Mouse (Mus musculus) hindbrain, embryonic 12.5 days (tissue): ENCODE measurements around the gene Wdr4. TPM values are rescaled to one million over a fixed set of nuclear protein-coding genes. Genes with fewer than 3 reads are reported as not detected.

ENCODE experiments used
- ATAC-seq: fragments of 200-750 bp; cut with Nextera tagmentation; 2 replicates; pipeline ENCODE4 v1.8.0; 2017; ENCODE audit warnings: moderate TSS enrichment; ENCODE audit not compliant: low FRiP score
- H3K27ac ChIP-seq: fragments of 300-500 bp; sonication (generic); 2 replicates; pipeline ENCODE4 v1.5.1; 2016; ENCODE audit warnings: mild to moderate bottlenecking
- H3K27me3 ChIP-seq: fragments of 300-500 bp; sonication (generic); 2 replicates; pipeline ENCODE4 v1.6.1; 2016; ENCODE audit warnings: mild to moderate bottlenecking
- H3K36me3 ChIP-seq: fragments of 300-500 bp; sonication (generic); 2 replicates; pipeline ENCODE4 v1.6.1; 2016; ENCODE audit warnings: mild to moderate bottlenecking
- H3K4me1 ChIP-seq: fragments of 300-500 bp; sonication (generic); 2 replicates; pipeline ENCODE4 v1.6.1; 2016
- H3K4me2 ChIP-seq: fragments of 300-500 bp; sonication (generic); replicated peaks from 2 replicates; pipeline ENCODE4 v1.6.1; 2016; ENCODE audit warnings: mild to moderate bottlenecking
- H3K4me3 ChIP-seq: fragments of 300-500 bp; sonication (generic); 2 replicates; pipeline ENCODE4 v1.5.1; 2016; ENCODE audit warnings: mild to moderate bottlenecking
- H3K9ac ChIP-seq: fragments of 300-500 bp; sonication (generic); 2 replicates; pipeline ENCODE4 v1.6.1; 2016; ENCODE audit warnings: mild to moderate bottlenecking, moderate library complexity
- H3K9me3 ChIP-seq: fragments of 300-500 bp; sonication (generic); replicated peaks from 2 replicates; pipeline ENCODE4 v1.6.1; 2016; ENCODE audit warnings: mild to moderate bottlenecking
- WGBS: fragments of 180-500 bp; shearing (Covaris S2); methylation state at CpG from one replicate; pipeline ENCODE4 v1.1.7; 2016; 5-methylcytosine and 5-hydroxymethylcytosine counted together
- microRNA-seq: library from miRNA; unstranded; fragments of <30 nt; microRNA quantifications from one replicate; pipeline ENCODE4, GENCODE M21; 2017
- polyA plus RNA-seq: library from polyadenylated mRNA; unstranded; fragments of >200 nt; fragmentation: Nextera tagmentation; extraction: Ambion mirVana; gene quantifications from 2 replicates; pipeline ENCODE4 v1.2.1, GENCODE M21; 2016

Gene Wdr4
- polyA plus RNA-seq, 1 experiment from 2014 or later: 39.0 TPM

DNA sequence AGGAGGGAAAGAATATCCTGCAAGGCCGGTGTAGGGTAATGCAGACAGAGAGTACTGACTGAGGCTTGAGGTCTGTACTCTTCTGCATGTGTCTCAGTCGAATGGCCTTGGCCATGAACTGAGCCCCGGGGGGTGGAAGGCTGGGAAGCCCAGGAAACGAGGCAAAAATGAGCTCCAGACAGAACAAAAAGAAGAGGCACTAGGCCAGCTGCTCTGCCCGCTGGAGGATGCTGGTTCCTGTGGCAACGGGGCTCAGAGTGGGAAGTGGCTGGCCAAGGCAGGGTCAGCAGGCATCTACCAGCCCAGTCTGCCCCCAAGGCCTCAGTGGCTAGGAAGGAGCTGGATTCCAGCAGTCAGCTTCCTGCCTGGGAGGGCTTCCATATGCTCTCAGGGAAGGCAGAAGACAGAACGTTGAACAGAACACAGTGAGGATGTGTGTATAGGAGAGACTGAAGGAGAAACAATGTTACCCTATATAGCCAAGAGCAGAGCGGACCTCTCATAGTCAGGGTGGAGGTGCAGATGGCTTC is 68.5 kb downstream of the Wdr4 start:
- Histone ChIP-seq H3K4me1 (peaks cover 19% of the 10 kb centered on the region), H3K4me2 (no peak overlapping the region), H3K9me3 (no peaks in the 10 kb centered on the region), H3K36me3 (peaks cover 29% of the 10 kb centered on the region), H3K27ac (peak overlapping the region; percentile 64), H3K9ac (no peak overlapping the region), H3K27me3 (no peaks in the 10 kb centered on the region), H3K4me3 (no peak overlapping the region)
- WGBS: 41% methylated on average over 8 of the region's 8 CpGs
- no peak for ATAC-seq

DNA sequence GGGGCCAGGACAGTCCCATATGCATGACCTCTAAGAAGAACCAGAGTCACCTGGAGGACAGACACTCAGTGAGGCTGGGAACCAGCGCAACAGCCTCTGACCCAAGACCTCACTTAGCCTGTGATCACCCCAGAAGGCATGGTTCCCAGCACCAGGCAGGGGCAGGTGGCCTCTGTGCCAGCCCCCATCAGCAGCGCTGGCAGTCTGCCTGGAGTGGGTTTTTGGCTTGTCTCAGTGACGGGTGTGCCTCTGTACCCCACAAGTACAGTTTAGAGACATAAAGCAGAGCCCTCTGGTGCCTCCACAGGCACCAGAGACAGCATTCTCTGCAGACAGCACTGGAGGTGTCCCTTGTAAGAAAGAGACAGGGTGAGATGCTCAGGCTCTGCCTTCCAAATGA is 69.6 kb downstream of the Wdr4 start:
- Histone ChIP-seq H3K36me3 (peaks cover 24% of the 10 kb centered on the region), H3K4me1 (peaks cover 23% of the 10 kb centered on the region), H3K27me3 (no peaks in the 10 kb centered on the region), H3K27ac (no peak overlapping the region), H3K9ac (no peak overlapping the region), H3K4me2 (no peak overlapping the region), H3K9me3 (no peaks in the 10 kb centered on the region), H3K4me3 (no peak overlapping the region)
- 85% methylated on average over 3 of the region's 3 CpGs for WGBS
- ATAC-seq: no peak

DNA sequence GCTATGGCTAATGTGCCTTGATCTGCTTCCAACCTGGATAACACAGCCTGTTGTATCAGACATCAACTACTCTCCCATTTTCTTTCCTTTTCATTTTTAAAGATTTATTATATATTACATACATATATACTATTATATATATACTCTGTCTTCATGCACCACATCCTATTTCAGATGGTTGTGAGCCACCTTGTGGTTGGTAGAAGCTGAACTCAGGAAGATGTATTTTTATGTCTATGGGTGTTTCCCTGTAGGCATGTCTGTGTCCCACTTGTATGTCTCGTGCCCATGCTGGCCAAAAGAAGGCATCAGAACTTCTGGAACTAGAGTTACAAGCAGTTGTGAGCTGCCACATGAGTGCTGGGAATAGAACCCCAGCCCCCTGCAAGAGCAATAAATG is 71.3 kb downstream of the Wdr4 start:
- Histone ChIP-seq H3K27me3 (no peaks in the 10 kb centered on the region), H3K36me3 (peaks cover 28% of the 10 kb centered on the region), H3K4me3 (no peak overlapping the region), H3K9ac (no peak overlapping the region), H3K4me1 (peaks cover 31% of the 10 kb centered on the region), H3K4me2 (no peak overlapping the region), H3K9me3 (no peaks in the 10 kb centered on the region), H3K27ac (no peak overlapping the region)
- WGBS: 75% methylated on average over 1 of the region's 1 CpGs
- ATAC-seq: no peak

DNA sequence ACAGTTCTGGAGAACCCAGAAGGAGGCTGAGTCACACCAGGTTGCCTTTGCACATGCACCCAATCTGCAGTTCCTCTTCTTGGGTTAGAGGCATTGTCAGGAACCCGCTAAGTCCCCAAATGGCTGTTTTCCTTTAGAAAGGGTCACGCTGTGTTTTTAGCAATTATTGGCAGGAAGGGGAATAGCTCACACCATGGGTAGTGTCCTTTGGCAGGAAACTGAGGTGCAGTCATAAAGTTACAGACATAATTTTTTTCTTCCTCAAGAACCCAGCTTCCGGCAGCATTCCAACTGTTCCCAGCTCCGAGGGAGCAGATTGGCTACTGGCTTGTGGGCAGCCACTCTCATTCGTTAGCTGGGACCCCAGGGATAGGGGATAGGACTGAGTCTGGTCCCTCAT is 72.0 kb downstream of the Wdr4 start:
- Histone ChIP-seq H3K9ac (no peak overlapping the region), H3K4me2 (no peak overlapping the region), H3K27ac (no peak overlapping the region), H3K27me3 (no peaks in the 10 kb centered on the region), H3K36me3 (peaks cover 33% of the 10 kb centered on the region), H3K4me1 (peaks cover 32% of the 10 kb centered on the region), H3K4me3 (no peak overlapping the region), H3K9me3 (no peaks in the 10 kb centered on the region)
- WGBS: 83% methylated on average over 5 of the region's 5 CpGs
- ATAC-seq: no peak

DNA sequence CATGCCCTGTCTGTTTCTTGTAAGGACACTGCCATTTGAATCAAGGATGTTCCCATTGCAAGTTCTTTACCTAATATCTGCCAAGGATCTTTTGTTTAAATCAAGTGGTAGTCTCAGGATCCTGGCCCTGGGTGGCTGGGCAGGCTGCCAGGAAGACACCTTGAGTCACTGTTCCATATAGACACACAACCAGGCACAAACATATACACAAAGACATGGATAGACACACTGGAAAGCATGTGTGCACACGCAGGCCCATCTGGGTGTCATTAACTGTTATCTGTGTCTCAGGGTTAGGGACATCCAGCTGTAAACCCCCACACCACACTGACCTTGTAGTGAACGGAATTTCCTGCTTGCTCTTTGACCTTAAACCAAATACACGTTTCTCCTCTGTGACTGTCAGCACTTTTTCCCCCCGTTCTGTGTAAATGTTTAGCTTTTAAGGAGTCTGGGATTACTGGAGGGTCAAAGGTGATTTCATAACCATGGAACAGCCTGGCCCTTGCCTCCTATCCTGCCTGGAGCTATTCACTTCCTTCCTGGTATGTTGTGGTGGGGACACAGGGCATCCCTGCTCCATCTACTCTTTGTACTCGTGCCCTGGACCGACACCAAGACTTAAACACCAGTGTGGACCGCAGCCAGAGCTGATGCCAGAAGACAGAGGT is 74.6 kb downstream of the Wdr4 start:
- H3K4me3 ChIP-seq: no peak overlapping the region
- H3K36me3 ChIP-seq: peaks cover 34% of the 10 kb centered on the region
- no peak overlapping the region for H3K4me2 ChIP-seq
- no peak for ATAC-seq
- H3K9ac ChIP-seq: no peak overlapping the region
- no peak overlapping the region for H3K27ac ChIP-seq
- H3K27me3 ChIP-seq: no peaks in the 10 kb centered on the region
- WGBS: 51% methylated on average over 7 of the region's 7 CpGs
- H3K4me1 ChIP-seq: peaks cover 16% of the 10 kb centered on the region
- no peaks in the 10 kb centered on the region for H3K9me3 ChIP-seq

Small RNAs within 50 kb of the gene (microRNA-seq; reads per million reads assigned to microRNA genes)
- not detected for gene Gm24970

Other genes starting within 250 kb of the Wdr4 start
- 6.9 and 8.2 TPM in 2 replicates for gene Rsph1, start 242.6 kb downstream of the Wdr4 start, polyA plus RNA-seq
- gene Slc37a1, start 233.2 kb downstream of the Wdr4 start, polyA plus RNA-seq: 15.5 and 15.8 TPM in 2 replicates
- gene Pde9a, start 133.8 kb downstream of the Wdr4 start, polyA plus RNA-seq: 30.4 and 33.3 TPM in 2 replicates
- gene Ndufv3, start 135 bp upstream of the Wdr4 start, polyA plus RNA-seq: 230 and 273 TPM in 2 replicates
- 39.8 and 40.2 TPM in 2 replicates for gene Pknox1, start 44.8 kb upstream of the Wdr4 start, polyA plus RNA-seq
- gene Cbs, start 117.3 kb upstream of the Wdr4 start, polyA plus RNA-seq: 2.3 and 3.3 TPM in 2 replicates
- gene U2af1, start 138.9 kb upstream of the Wdr4 start, polyA plus RNA-seq: 293 and 303 TPM in 2 replicates
- not detected in 2 replicates for gene Cryaa, start 157.8 kb upstream of the Wdr4 start, polyA plus RNA-seq